ENCODE assay signal across 9 mouse cellular contexts in the genomic region with DNA sequence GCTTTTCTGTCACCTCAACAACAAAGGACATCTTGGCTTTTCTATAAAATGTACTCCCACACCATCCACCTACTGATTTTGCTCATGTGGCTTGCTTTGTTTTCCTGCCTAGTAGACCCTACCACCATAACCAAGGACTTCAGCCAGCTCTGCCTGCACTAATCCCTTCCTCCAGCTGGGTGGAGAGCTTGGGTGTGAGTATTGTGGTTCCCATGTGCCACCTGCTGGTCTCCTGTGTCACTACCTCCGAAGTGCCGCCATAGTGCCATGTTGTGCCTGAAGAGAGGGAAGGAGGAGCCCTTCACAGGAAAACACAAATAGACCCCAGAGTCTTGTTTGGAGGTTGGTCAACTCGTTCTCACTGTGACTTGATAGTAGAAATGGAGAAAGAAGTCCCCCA.
DNase-seq lines count a peak whose midpoint lies in the region; ATAC-seq and TF ChIP-seq lines count a peak whose summit lies in the region.
"Had no signal": no experiment of that assay in that cellular context is flagged by ENCODE, and none has a peak within 500 bp of the region (broad histone marks: within the 10 kb centered on the region; RNA-seq: fewer than 3 reads in every experiment).

No protein-coding gene starts in this region.

- DNase-seq in CD4-positive, CD25-positive, alpha-beta regulatory T cell, adult 2 months (ENCODE audit: low read depth, low spot score) = peak; percentile 78
- peak; percentile 75 to 92 for DNase-seq in adrenal gland, adult (ENCODE audit: inconsistent age in 2 of 2, low spot score in 1 of 2)
- peak; percentile 87 for DNase-seq in embryo, embryonic 10 days (ENCODE audit: low spot score)
- peak; percentile 33 for DNase-seq in gastrocnemius, postnatal 14 days
- DNase-seq in kidney, adult 9 months = peak; percentile 72
- peak; percentile 78 for DNase-seq in limb, embryonic 11.5 days (ENCODE audit: low spot score)
- DNase-seq in neural tube, embryonic 11.5 days (ENCODE audit: low spot score) = peak; percentile 76

- no peak overlapping the region for H3K27ac ChIP-seq in limb, embryonic 11.5 days (replicated peaks; ENCODE audit: low read depth, low read length)
- H3K27ac ChIP-seq in neural tube, embryonic 11.5 days (ENCODE audit: low read depth, low read length) = no peak overlapping the region
- no peak overlapping the region for H3K27ac ChIP-seq in testis, adult 2 months (ENCODE audit: control insufficient read depth, insufficient read depth, low read depth, low read length)
- H3K27ac ChIP-seq: heart, embryonic 13.5 days had no signal

- H3K9me3 ChIP-seq in limb, embryonic 11.5 days (ENCODE audit: control insufficient read depth, low read length) = no peaks in the 10 kb centered on the region
- no peaks in the 10 kb centered on the region for H3K9me3 ChIP-seq in neural tube, embryonic 11.5 days (ENCODE audit: control insufficient read depth, low read length)
- H3K9me3 ChIP-seq: heart, embryonic 13.5 days had no signal

- H3K4me1 ChIP-seq in limb, embryonic 11.5 days (ENCODE audit: control insufficient read depth, insufficient read depth, low read length) = 0 out of 2 replicates have a peak, but pooled peaks cover 2% of the 10 kb centered on the region
- no peaks in the 10 kb centered on the region for H3K4me1 ChIP-seq in neural tube, embryonic 11.5 days (ENCODE audit: control insufficient read depth, insufficient read depth, low read length)
- H3K4me1 ChIP-seq in testis, adult 2 months (ENCODE audit: control insufficient read depth, insufficient read depth, low read length) = peaks cover 6% of the 10 kb centered on the region
- H3K4me1 ChIP-seq: heart, embryonic 13.5 days had no signal

- no peak overlapping the region for H3K4me2 ChIP-seq in limb, embryonic 11.5 days (ENCODE audit: low read depth, severe bottlenecking)
- no peak overlapping the region for H3K4me2 ChIP-seq in neural tube, embryonic 11.5 days (ENCODE audit: low read depth)
- H3K4me2 ChIP-seq: heart, embryonic 13.5 days had no signal

- 8% methylated on average over 3 of the region's 3 CpGs for WGBS in limb, embryonic 11.5 days
- WGBS in neural tube, embryonic 11.5 days = 10% methylated on average over 3 of the region's 3 CpGs

- ATAC-seq in limb, embryonic 11.5 days (ENCODE audit: insufficient number of reproducible peaks, low FRiP score, low TSS enrichment, low read depth) = peak; percentile 80
- ATAC-seq in neural tube, embryonic 11.5 days (ENCODE audit: insufficient read depth, low FRiP score, low TSS enrichment) = peak; percentile 81; the same call in 1 of the 2 replicates

- peak; percentile 71; the same call in 1 of the 2 replicates for TF ChIP-seq CTCF in testis, adult 2 months (IDR thresholded peaks at IDR 0.05; ENCODE audit: control insufficient read depth, insufficient read depth, insufficient replicate concordance, low read depth, low read length)

- no peak for TF ChIP-seq POLR2A in testis, adult 2 months (IDR thresholded peaks at IDR 0.05; ENCODE audit: control insufficient read depth, low read depth, low read length)

- H3K9ac ChIP-seq in limb, embryonic 11.5 days (ENCODE audit: low read length) = no peak overlapping the region
- H3K9ac ChIP-seq in neural tube, embryonic 11.5 days (ENCODE audit: low read length) = no peak overlapping the region
- H3K9ac ChIP-seq: heart, embryonic 13.5 days had no signal

- H3K27me3 ChIP-seq in limb, embryonic 11.5 days (ENCODE audit: control insufficient read depth, insufficient read depth, low read length) = no peaks in the 10 kb centered on the region
- H3K27me3 ChIP-seq in neural tube, embryonic 11.5 days (ENCODE audit: control insufficient read depth, insufficient read depth, low read length) = no peaks in the 10 kb centered on the region
- H3K27me3 ChIP-seq in testis, adult 2 months (ENCODE audit: control insufficient read depth, insufficient read depth, low read length) = no peaks in the 10 kb centered on the region

- H3K4me3 ChIP-seq in limb, embryonic 11.5 days (ENCODE audit: low read depth, low read length) = no peak overlapping the region
- no peak overlapping the region for H3K4me3 ChIP-seq in neural tube, embryonic 11.5 days (ENCODE audit: low read depth, low read length)
- no peak overlapping the region for H3K4me3 ChIP-seq in testis, adult 2 months (ENCODE audit: control insufficient read depth, low read depth, low read length)
- H3K4me3 ChIP-seq: heart, embryonic 13.5 days had no signal

- intact Hi-C loops in gastrocnemius, postnatal 14 days (cut with DNase I; ENCODE audit: low total_unique reads) = loop anchor here (10.0 kb wide), 1 partner anchor 826 kb away; no protein-coding TSS in a partner anchor

- H3K36me3 ChIP-seq in limb, embryonic 11.5 days (ENCODE audit: control insufficient read depth, insufficient read depth, low read length) = no peaks in the 10 kb centered on the region
- no peaks in the 10 kb centered on the region for H3K36me3 ChIP-seq in neural tube, embryonic 11.5 days (ENCODE audit: control insufficient read depth, insufficient read depth, low read length)
- no peaks in the 10 kb centered on the region for H3K36me3 ChIP-seq in testis, adult 2 months (ENCODE audit: control insufficient read depth, insufficient read depth, low read length)
- H3K36me3 ChIP-seq: heart, embryonic 13.5 days had no signal

Comparison
In these comparisons a context has a peak if more than half of its experiments do, and no peak if none do; other contexts are left out.
1. DNase-seq: peak in every context shown above with its lines; median percentile 87 in embryo, embryonic 10 days; 84 in adrenal gland, adult; 78 in CD4-positive, CD25-positive, alpha-beta regulatory T cell, adult 2 months; 78 in limb, embryonic 11.5 days; 76 in neural tube, embryonic 11.5 days; 72 in kidney, adult 9 months; 33 in gastrocnemius, postnatal 14 days.